Mouse (Mus musculus) CD4-positive helper T cell, adult 2 months (primary cell): ENCODE data around the gene Ankrd40.

ENCODE experiments used
- DNase-seq: peaks from one replicate; pipeline ENCODE4 v3.0.0-alpha.2; 2012; ENCODE audit warnings: low read depth, missing footprints, low spot score

Ankrd40 gene

DNA sequence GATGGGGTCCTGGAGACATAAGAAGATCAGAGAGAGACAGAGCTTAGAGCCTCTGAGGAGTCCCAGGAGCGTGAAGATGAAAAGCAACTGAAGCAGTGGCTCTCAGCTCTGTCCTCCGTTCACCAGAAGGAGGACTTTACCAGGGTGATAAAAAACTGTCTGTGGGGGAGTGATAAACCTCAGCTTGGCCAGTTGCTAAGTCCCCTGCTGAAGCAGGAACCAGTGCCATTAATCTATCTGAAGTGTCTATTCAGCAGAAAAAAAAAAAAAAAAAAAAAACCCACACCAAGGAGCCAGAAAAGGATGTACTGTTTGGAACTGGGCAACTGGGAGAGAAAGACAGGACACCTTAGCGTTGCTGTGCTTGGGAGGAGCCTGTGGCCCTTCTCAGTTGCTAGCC is 23.3 kb downstream of the Ankrd40 start:
- no peak for DNase-seq

- DNase-seq, result no peak
These were observed 27.9 kb downstream of the Ankrd40 start for GRCm38 (mm10) chr11:94355521-94356217.

GRCm38 (mm10) chr11:94359168-94359567 is 31.4 kb downstream of the Ankrd40 start:
- DNase-seq, result no peak

DNA sequence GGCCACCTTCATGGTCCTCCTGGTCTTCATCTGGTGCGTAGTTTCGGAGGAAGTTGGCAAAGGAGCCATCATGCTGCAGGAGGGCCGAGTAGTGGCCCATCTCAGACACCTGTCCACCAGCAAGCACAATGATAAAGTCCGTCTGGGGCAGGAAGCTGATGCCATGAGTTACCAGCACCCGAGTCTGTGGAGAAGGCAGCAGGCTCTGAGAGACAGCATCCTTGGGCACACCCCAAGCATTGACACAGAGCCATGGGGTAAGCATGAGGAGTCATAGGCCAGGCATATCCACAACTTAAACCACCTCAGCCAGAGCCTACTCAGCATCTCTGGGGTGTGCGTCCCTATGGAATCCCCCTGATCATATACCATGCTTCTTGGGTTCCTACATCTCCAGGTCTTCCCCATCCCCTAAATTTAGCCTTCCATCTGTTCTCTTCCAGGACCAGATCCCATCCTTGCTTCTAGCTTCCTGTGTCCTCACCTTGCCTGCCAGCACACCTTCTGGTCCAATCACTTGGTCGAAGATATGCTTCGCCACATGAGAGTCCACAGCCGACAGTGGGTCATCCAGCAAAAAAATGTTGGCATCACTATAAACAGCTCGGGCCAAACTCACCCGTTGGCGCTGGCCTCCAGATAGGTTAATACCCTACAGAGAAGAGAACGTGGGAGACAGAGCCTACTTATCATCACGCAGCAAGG is 33.5 kb downstream of the Ankrd40 start:
- no peak for DNase-seq

DNA sequence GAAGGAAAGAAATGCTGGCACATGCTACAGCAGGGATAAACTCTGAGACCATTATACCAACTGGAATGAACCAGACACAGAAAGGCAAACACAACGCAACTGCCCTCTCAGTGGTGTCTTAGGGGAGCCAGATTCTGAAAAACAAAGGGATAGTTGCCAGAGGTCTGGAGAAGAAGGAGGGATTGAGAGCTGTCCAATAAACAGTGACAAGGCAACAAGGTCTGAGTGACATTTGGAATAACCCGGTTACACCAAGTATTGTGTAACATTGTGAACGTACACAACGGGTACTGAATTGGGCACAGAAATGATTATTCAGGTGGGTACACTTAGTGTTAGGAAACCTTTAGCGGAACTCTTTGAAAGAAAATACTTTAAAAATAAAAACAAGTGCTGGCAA is 34.3 kb downstream of the Ankrd40 start:
- no peak for DNase-seq

DNA sequence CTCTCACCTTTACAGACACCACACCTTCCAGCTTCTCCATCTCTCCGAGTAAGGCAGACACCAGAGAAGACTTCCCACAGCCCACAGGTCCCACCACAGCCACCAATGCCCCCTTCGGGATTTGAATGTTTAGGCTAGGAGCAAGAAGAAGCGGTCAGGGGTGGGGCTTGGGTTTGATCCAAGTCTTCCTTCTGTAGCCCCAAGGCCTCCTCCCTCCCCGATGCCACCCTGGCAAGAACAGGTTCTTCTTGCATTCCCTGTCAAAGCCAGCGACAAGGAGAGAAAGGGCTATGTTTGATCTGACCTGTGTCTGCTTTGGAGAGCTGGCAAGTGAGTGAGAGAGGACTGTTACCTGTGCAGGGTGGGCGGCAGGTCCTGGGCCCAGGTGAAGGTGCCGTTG is 35.9 kb downstream of the Ankrd40 start:
- no peak for DNase-seq

DNA sequence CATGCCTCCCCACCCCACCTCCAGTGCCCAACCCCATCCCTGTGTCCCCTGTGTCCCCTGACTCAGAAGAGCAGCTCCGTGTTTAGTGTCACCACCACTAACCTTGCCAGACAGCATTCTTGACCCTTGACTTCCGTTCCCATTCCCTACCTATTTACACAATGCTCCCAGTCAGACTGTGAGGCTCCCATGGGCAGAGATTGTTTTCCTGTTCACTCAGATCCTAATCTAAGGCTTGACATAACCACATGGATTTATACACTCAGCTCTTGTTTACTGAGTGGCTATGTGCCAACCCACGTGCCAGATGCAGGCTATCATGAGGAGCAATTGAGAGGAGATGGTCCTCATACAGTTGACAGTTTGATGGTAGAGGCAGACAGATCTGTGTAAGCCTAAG is 37.5 kb downstream of the Ankrd40 start:
- no peak for DNase-seq

- DNase-seq, result peak; percentile 14
These were observed 42.2 kb downstream of the Ankrd40 start for GRCm38 (mm10) chr11:94369981-94370380.

DNA sequence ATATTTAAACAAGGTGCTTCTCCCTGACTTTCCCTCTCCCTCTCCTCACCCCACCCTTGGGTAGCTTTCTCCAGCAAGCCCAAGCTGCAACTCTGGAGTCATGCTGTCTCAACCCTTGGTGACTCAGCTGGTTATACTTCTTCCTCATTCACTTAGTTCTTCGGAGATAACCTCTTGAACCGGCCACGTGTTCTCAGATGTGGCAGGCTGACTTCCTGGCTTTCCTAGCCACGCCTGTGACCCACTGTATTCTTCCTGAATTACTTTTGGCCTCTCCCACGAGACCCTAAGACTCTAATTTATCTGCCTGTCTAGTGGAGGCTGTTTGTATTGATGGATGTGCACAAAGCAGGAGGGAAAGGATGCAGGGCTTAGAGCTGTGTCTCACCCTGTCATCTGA is 43.0 kb downstream of the Ankrd40 start:
- peak; percentile 38 for DNase-seq

- DNase-seq, result no peak
These were observed 46.6 kb downstream of the Ankrd40 start for GRCm38 (mm10) chr11:94374276-94374948.

- no peak for DNase-seq
These were observed 51.3 kb downstream of the Ankrd40 start for GRCm38 (mm10) chr11:94379061-94379460.

GRCm38 (mm10) chr11:94379736-94380135 is 51.9 kb downstream of the Ankrd40 start:
- DNase-seq, result no peak

DNA sequence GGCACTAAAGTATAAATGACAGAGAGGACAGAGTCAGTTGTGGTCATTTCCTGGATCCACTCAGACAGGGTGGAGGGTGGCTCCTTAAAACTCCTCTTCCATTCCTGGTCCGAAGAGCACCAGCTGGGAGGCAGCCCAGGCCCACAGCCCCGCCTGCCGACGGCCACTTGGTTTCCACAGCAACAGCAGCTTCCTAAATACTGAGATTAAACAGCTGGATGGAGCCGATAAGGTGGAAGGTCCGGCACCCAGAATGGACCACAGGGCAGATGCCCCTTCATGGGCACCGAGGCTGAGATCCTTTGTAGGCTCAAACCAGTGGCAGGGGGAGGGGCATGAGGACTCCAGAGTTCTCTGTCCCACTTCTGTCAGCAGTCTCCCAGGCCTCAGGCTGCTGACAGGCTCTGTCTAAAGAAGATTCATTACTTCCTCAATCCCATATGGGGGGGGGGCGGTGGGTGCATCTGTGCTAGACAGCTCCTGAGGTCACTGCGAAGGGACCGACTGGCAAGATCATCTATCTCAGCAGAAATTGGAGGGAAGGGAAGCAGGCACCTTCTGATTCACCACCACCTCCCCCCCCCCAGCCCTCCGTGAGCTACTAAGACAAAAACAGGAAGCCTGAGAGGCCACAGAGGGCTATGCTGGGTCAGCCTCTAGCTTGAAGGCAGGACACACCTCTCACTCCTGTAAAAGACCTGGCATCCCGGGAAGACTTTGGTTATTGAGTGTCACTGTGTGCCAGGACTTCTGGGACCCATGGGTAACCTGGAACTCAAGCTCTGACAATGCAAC is 58.4 kb downstream of the Ankrd40 start:
- peak; percentile 67 for DNase-seq

DNA sequence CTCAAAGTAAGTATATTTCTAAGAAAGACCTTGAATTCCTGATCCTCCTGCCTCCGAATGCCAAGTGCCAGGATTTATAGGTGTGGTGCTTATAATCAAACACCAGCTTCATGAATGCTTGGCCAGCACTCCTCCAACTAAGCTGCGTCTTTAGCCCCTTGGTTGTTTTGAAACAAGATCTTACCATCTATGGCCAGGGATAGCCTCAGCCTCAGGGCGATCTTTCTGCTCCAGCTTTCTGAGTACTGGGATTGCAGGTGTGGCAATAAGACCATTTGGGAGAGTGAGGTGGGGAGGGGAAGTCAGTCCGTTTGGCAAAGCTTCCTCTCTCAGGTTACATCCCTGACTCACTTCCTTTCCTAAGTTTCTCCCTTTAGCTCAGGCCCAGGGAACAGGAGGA is 60.0 kb downstream of the Ankrd40 start:
- no peak for DNase-seq

DNA sequence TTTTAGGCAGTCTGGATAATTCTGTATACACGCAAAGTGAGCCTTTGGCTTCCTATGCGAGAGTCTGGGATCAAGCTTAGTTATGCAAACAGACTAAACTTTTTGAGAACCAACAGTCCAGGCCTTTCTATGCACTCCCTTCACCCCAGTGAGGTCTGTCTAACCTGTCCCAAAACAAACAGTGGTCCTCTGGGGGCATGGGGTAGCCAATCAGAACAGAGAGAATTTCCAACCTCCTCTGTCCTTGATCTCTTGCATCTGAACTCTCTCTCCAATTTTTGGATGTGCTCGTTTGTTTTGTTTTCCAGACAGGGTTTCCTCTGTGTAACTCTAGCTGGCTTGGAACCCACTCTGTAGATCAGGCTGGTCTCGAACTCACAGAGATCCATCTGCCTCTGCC is 61.2 kb downstream of the Ankrd40 start:
- no peak for DNase-seq

DNA sequence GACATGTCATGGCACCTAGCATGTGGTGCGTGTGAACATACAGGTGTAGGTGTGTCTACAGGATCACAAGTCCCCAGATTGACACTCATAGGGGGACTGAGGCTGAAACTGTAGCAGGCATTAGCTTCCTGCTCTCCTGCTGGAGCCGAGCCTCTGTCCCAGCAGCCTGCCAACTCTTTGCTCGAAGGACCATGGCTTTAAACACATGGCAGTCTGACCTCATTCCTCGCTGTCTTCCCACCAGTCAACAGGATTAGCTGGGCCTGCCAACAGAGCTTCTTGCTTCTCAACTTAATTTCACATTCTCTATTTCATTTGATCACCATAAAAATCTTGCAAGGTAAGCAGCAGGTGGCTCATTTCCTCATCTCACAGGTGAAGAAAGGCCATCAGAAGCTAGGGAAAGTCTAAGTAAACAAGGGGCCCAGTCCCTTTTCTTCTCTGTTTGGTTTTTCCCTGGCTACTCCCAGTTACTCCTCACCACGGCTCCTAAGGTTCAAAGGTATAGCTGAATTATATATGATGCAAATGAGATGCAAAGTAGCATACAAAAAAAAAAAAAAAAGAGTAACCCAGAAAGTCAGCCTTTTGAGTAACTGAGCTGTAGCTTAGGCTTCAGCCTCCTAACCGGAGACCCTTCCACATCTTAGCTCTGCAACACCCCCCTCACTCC is 62.1 kb downstream of the Ankrd40 start:
- no peak for DNase-seq

- no peak for DNase-seq
These were observed 63.0 kb downstream of the Ankrd40 start for GRCm38 (mm10) chr11:94390825-94391224.
